Mouse (Mus musculus): ENCODE data around the gene Trim67. TPM values are rescaled to one million over a fixed set of nuclear protein-coding genes. Genes with fewer than 3 reads are reported as not detected.

Trim67 gene
- total and polyA plus RNA-seq, 3 experiments: 0.08 TPM; not detected in 2

DNA sequence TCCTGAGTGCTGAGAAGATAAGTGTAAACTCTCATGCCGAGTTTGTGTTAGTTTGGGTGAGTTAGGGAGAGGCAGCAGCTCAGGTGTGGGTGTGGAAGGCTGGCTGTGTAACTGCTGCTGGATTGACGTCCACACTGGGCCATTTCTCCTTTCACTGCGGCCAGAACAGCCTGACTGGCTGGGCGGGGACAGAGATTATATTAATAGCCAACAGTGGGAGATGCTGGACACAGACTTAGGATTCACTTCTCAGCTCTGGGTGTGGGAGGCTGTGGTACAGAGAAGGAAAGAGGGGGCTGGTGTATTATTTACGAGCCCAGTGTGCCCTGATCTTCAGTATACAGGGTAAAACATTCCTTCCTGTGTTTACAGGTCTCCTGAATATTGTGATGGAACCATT is 85.2 kb downstream of the Trim67 start:
- no peak overlapping the region for H3K4me2 ChIP-seq (ENCODE audit: insufficient read depth, low read depth, poor library complexity, severe bottlenecking)
- no peak for DNase-seq (ENCODE audit: extremely low read depth)
- H3K79me2 ChIP-seq (replicated peaks; ENCODE audit: control insufficient read depth, extremely low read depth, insufficient read depth, poor library complexity, severe bottlenecking): no peaks in the 10 kb centered on the region
- H3K9ac ChIP-seq (ENCODE audit: insufficient read depth, low read depth): no peak overlapping the region
- no peak overlapping the region for H3K4me3 ChIP-seq (replicated peaks in 1 of 3; ENCODE audit: low read depth in 2 of 3, low read length in 2 of 3, poor library complexity in 1 of 3)
- no peak overlapping the region for H3K27ac ChIP-seq (ENCODE audit: insufficient read depth, low read depth)
- no peaks in the 10 kb centered on the region for H3K4me1 ChIP-seq (ENCODE audit: control insufficient read depth in 1 of 2, insufficient read depth in 2 of 2)
- H3K27me3 ChIP-seq (replicated peaks): no peaks in the 10 kb centered on the region
- no peaks in the 10 kb centered on the region for H3K9me3 ChIP-seq (replicated peaks; ENCODE audit: low read length)
- TF ChIP-seq RCOR1 (conservative IDR thresholded peaks at IDR 0.05; ENCODE audit: low read depth, low read length) (no peak), MYC (IDR thresholded peaks at IDR 0.05; ENCODE audit: low read depth, low read length) (no peak), KAT2A (IDR thresholded peaks at IDR 0.05; ENCODE audit: insufficient replicate concordance, low read length) (no peak), MAFK (IDR thresholded peaks at IDR 0.05; ENCODE audit: insufficient replicate concordance, low read length) (no peak), JUND (conservative IDR thresholded peaks at IDR 0.05; ENCODE audit: low read depth, low read length) (no peak), E2F4 (IDR thresholded peaks at IDR 0.05; ENCODE audit: insufficient replicate concordance, low read depth, low read length) (no peak), SIN3A (IDR thresholded peaks at IDR 0.05; ENCODE audit: low read length) (no peak), BHLHE40 (IDR thresholded peaks at IDR 0.05; ENCODE audit: low read depth, low read length) (no peak), IRF4 (IDR thresholded peaks at IDR 0.05; ENCODE audit: low read depth, low read length) (no peak)
- dilution Hi-C loops (cut with MboI; ENCODE audit: extremely low pct_ligation_motif_present, extremely low pct_unique_long_range_greater_than_20kb, low sequenced_read_pairs) (no loop called here), in situ Hi-C loops (cut with MboI; ENCODE audit: low pct_ligation_motif_present, low pct_unique_long_range_greater_than_20kb, low sequenced_read_pairs) (no loop called here)
- peaks cover 88 to 96% of the 10 kb centered on the region in 2 experiments for H3K36me3 ChIP-seq (replicated peaks in 1 of 2; ENCODE audit: control insufficient read depth in 1 of 2, insufficient read depth in 1 of 2, low read length in 1 of 2)

DNA sequence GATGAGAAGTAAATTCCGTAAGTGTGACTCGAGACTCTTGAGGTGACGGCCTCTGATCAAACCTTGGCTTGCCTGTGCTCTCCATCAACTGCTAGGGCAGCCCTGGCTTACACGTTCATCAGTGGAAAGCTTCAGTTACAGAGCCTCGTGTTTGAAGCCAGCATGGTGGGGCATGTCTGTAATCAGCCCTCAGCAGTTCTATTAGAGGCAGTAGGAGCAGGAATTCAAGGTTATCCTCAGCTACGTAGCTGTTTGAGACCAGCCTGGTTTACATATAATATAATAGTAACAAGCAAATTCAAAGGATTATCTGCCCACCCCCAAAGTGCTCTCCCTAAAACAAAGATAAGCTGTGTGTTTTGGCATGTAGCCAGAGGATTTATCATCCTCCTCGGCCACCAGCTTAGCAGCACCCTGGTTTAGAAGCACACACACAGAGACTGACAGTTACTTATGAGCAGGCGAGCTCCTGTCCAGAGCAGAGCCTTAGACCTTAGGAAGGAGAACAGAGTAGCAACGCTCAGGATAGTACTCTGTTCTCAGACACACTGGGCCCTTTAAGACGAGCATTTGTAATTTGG is 86.1 kb downstream of the Trim67 start:
- H3K27me3 ChIP-seq (replicated peaks): no peaks in the 10 kb centered on the region
- no peak for TF ChIP-seq TBP (conservative IDR thresholded peaks at IDR 0.05; ENCODE audit: low read depth, low read length)
- no peak for TF ChIP-seq GABPA (IDR thresholded peaks at IDR 0.05; ENCODE audit: insufficient replicate concordance, low read depth, low read length)
- no peak for TF ChIP-seq JUND (conservative IDR thresholded peaks at IDR 0.05; ENCODE audit: low read depth, low read length)
- no peak for TF ChIP-seq KAT2A (IDR thresholded peaks at IDR 0.05; ENCODE audit: insufficient replicate concordance, low read length)
- TF ChIP-seq ZNF384 (IDR thresholded peaks at IDR 0.05; ENCODE audit: low read depth, low read length): no peak
- no peak for TF ChIP-seq SMC3 (IDR thresholded peaks at IDR 0.05; ENCODE audit: low read depth, low read length)
- no peak overlapping the region for H3K4me3 ChIP-seq (replicated peaks in 1 of 3; ENCODE audit: low read depth in 2 of 3, low read length in 2 of 3, poor library complexity in 1 of 3)
- H3K9ac ChIP-seq (ENCODE audit: insufficient read depth, low read depth): no peak overlapping the region
- dilution Hi-C loops (cut with MboI; ENCODE audit: extremely low pct_ligation_motif_present, extremely low pct_unique_long_range_greater_than_20kb, low sequenced_read_pairs) (no loop called here), in situ Hi-C loops (cut with MboI; ENCODE audit: low pct_ligation_motif_present, low pct_unique_long_range_greater_than_20kb, low sequenced_read_pairs) (no loop called here)
- no peak for DNase-seq (ENCODE audit: extremely low read depth)
- H3K4me2 ChIP-seq (ENCODE audit: insufficient read depth, low read depth, poor library complexity, severe bottlenecking): no peak overlapping the region
- H3K36me3 ChIP-seq (replicated peaks in 1 of 2; ENCODE audit: control insufficient read depth in 1 of 2, insufficient read depth in 1 of 2, low read length in 1 of 2): peaks cover 89 to 96% of the 10 kb centered on the region in 2 experiments
- H3K9me3 ChIP-seq (replicated peaks; ENCODE audit: low read length): no peaks in the 10 kb centered on the region
- no peaks in the 10 kb centered on the region for H3K4me1 ChIP-seq (ENCODE audit: control insufficient read depth in 1 of 2, insufficient read depth in 2 of 2)
- no peak overlapping the region for H3K27ac ChIP-seq (ENCODE audit: insufficient read depth, low read depth)
- H3K79me2 ChIP-seq (replicated peaks; ENCODE audit: control insufficient read depth, extremely low read depth, insufficient read depth, poor library complexity, severe bottlenecking): no peaks in the 10 kb centered on the region

Other genes with a start within 250 kb of the Trim67 start
- gene Agt, start 223.4 kb upstream of the Trim67 start, total RNA-seq (2012; rRNA removed): not detected in 2 replicates
- not detected in 2 replicates for gene Agt, start 223.4 kb upstream of the Trim67 start, total RNA-seq (2014; rRNA removed)
- gene Agt, start 223.4 kb upstream of the Trim67 start, polyA plus RNA-seq (2012; ENCODE audit: insufficient read length, low read depth): not detected in 2 replicates
- gene Capn9, start 217.0 kb upstream of the Trim67 start, total RNA-seq (2012; rRNA removed): not detected in 2 replicates
- gene Capn9, start 217.0 kb upstream of the Trim67 start, total RNA-seq (2014; rRNA removed): not detected in 2 replicates
- gene Capn9, start 217.0 kb upstream of the Trim67 start, polyA plus RNA-seq (2012; ENCODE audit: insufficient read length, low read depth): 0.10 TPM in 1 of 2 replicates, not detected in the other
- 3.4 and 5.7 TPM in 2 replicates for gene 2310022B05Rik, start 129.7 kb upstream of the Trim67 start, total RNA-seq (2012; rRNA removed)
- gene 2310022B05Rik, start 129.7 kb upstream of the Trim67 start, total RNA-seq (2014; rRNA removed): 2.2 and 3.2 TPM in 2 replicates
- gene 2310022B05Rik, start 129.7 kb upstream of the Trim67 start, polyA plus RNA-seq (2012; ENCODE audit: insufficient read length, low read depth): 7.1 and 7.8 TPM in 2 replicates
- gene Ttc13, start 71.1 kb upstream of the Trim67 start, total RNA-seq (2012; rRNA removed): 33.6 and 36.6 TPM in 2 replicates
- 33.5 and 35.8 TPM in 2 replicates for gene Ttc13, start 71.1 kb upstream of the Trim67 start, total RNA-seq (2014; rRNA removed)
- 26.3 and 30.8 TPM in 2 replicates for gene Ttc13, start 71.1 kb upstream of the Trim67 start, polyA plus RNA-seq (2012; ENCODE audit: insufficient read length, low read depth)
- 9.7 and 11.5 TPM in 2 replicates for gene Arv1, start 71.0 kb upstream of the Trim67 start, total RNA-seq (2012; rRNA removed)
- gene Arv1, start 71.0 kb upstream of the Trim67 start, total RNA-seq (2014; rRNA removed): 11.4 and 11.9 TPM in 2 replicates
- 18.8 and 22.0 TPM in 2 replicates for gene Arv1, start 71.0 kb upstream of the Trim67 start, polyA plus RNA-seq (2012; ENCODE audit: insufficient read length, low read depth)
- 4.5 and 4.8 TPM in 2 replicates for gene Fam89a, start 41.3 kb upstream of the Trim67 start, total RNA-seq (2012; rRNA removed)
- 2.2 and 2.5 TPM in 2 replicates for gene Fam89a, start 41.3 kb upstream of the Trim67 start, total RNA-seq (2014; rRNA removed)
- gene Fam89a, start 41.3 kb upstream of the Trim67 start, polyA plus RNA-seq (2012; ENCODE audit: insufficient read length, low read depth): 3.7 and 4.9 TPM in 2 replicates
- 73.6 and 89.1 TPM in 2 replicates for gene Gnpat, start 69.9 kb downstream of the Trim67 start, total RNA-seq (2012; rRNA removed)
- 52.5 and 62.3 TPM in 2 replicates for gene Gnpat, start 69.9 kb downstream of the Trim67 start, total RNA-seq (2014; rRNA removed)
- gene Gnpat, start 69.9 kb downstream of the Trim67 start, polyA plus RNA-seq (2012; ENCODE audit: insufficient read length, low read depth): 77.3 and 91.5 TPM in 2 replicates
- 47.6 and 61.6 TPM in 2 replicates for gene 2810004N23Rik, start 70.0 kb downstream of the Trim67 start, total RNA-seq (2012; rRNA removed)
- gene 2810004N23Rik, start 70.0 kb downstream of the Trim67 start, total RNA-seq (2014; rRNA removed): 45.1 and 51.4 TPM in 2 replicates
- gene 2810004N23Rik, start 70.0 kb downstream of the Trim67 start, polyA plus RNA-seq (2012; ENCODE audit: insufficient read length, low read depth): 75.7 and 76.8 TPM in 2 replicates
- 11.2 and 13.6 TPM in 2 replicates for gene Exoc8, start 104.6 kb downstream of the Trim67 start, total RNA-seq (2012; rRNA removed)
- 9.4 and 10.7 TPM in 2 replicates for gene Exoc8, start 104.6 kb downstream of the Trim67 start, total RNA-seq (2014; rRNA removed)
- 5.9 and 6.4 TPM in 2 replicates for gene Exoc8, start 104.6 kb downstream of the Trim67 start, polyA plus RNA-seq (2012; ENCODE audit: insufficient read length, low read depth)
- 16.0 and 18.2 TPM in 2 replicates for gene Sprtn, start 104.8 kb downstream of the Trim67 start, total RNA-seq (2012; rRNA removed)
- 19.2 and 23.0 TPM in 2 replicates for gene Sprtn, start 104.8 kb downstream of the Trim67 start, total RNA-seq (2014; rRNA removed)
- 23.4 and 26.5 TPM in 2 replicates for gene Sprtn, start 104.8 kb downstream of the Trim67 start, polyA plus RNA-seq (2012; ENCODE audit: insufficient read length, low read depth)
- 19.3 and 34.7 TPM in 2 replicates for gene Egln1, start 156.2 kb downstream of the Trim67 start, total RNA-seq (2012; rRNA removed)
- 24.7 and 31.0 TPM in 2 replicates for gene Egln1, start 156.2 kb downstream of the Trim67 start, total RNA-seq (2014; rRNA removed)
- 17.9 and 19.0 TPM in 2 replicates for gene Egln1, start 156.2 kb downstream of the Trim67 start, polyA plus RNA-seq (2012; ENCODE audit: insufficient read length, low read depth)
- 62.9 and 68.0 TPM in 2 replicates for gene Tsnax, start 219.9 kb downstream of the Trim67 start, total RNA-seq (2012; rRNA removed)
- 47.8 and 48.0 TPM in 2 replicates for gene Tsnax, start 219.9 kb downstream of the Trim67 start, total RNA-seq (2014; rRNA removed)
- gene Tsnax, start 219.9 kb downstream of the Trim67 start, polyA plus RNA-seq (2012; ENCODE audit: insufficient read length, low read depth): 71.5 and 75.0 TPM in 2 replicates